Mouse (Mus musculus): ENCODE data around the gene Klf5.

DNA sequence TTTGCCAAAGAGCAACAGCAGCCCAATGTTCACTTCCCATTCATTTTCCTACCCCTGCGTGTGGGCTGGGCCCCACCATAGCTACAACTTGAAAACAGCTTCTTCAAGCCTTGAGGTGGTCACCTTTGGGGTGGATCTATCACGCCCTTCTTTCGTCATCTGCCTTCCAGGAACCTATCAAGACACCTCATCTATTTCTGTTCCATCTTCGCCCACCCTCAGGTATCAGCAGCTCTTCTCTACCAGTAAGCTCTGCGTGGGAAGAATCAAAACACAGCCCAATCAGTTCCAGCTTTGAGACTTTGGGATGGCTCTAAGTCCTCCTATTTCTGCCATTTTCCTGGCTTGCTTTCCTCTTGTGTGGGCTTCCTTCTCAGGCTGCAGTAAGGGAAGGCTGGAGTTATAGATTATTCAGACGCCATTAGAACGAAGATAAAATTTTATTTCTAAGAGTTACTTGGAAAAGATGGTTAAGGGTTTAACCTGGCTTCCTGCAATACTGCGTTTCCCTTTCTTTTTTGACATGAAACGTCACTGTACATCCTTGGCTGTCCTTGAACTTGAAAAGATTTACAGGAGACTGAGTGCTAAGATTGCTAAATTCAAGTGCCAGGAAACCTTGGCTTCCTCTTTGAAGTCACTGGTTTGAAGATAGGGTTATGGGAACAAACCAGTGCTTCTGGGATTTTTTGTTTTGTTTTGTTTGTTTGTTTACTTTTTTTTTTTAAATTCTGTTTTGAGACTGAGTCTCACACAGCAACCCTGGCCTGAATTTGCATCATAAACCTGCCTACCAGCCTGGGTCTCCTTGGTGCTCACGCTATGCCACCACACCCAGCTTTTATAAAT lies 56.5 kb downstream of the Klf5 start:
- TF ChIP-seq CTCF (IDR thresholded peaks at IDR 0.05) (no peak), POLR2A (IDR thresholded peaks at IDR 0.05; ENCODE audit: insufficient read depth, low read depth, low read length) (no peak)
